Mouse (Mus musculus) bone marrow macrophage, adult 2 months (primary cell): ENCODE measurements around the gene Rnf31. TPM values are rescaled to one million over a fixed set of nuclear protein-coding genes. Genes with fewer than 3 reads are reported as not detected.

Source experiments
- H3K27ac ChIP-seq: 2 replicates; pipeline ENCODE4 v1.5.1; 2012; ENCODE audit warnings: low read depth, low read length; ENCODE audit not compliant: insufficient read depth
- H3K4me1 ChIP-seq: 2 replicates; pipeline ENCODE4 v1.6.1; 2012; ENCODE audit warnings: low read length; ENCODE audit not compliant: control insufficient read depth, insufficient read depth
- H3K4me3 ChIP-seq: 2 replicates; pipeline ENCODE4 v1.5.1; 2012; ENCODE audit warnings: mild to moderate bottlenecking, low read length, moderate library complexity; ENCODE audit not compliant: insufficient read depth
- CTCF ChIP-seq: IDR thresholded peaks from 2 replicates; pipeline ENCODE4 v1.5.1; 2012; ENCODE audit warnings: low read depth, mild to moderate bottlenecking, low read length, moderate library complexity
- POLR2A ChIP-seq: IDR thresholded peaks from 2 replicates; pipeline ENCODE4 v1.6.1; 2012; ENCODE audit warnings: mild to moderate bottlenecking, low read depth, low read length, borderline replicate concordance
- polyA plus RNA-seq: library from polyadenylated mRNA; stranded (reverse); fragments of >200 nt; gene quantifications from 2 replicates; pipeline ENCODE4 v1.2.4, GENCODE M21; 2012; ENCODE audit not compliant: missing spikeins, insufficient read depth, insufficient read length

Gene Rnf31
- polyA plus RNA-seq, 1 experiment, result 38.5 TPM

GRCm38 (mm10) chr14:55598521-55599390 is 7.2 kb downstream of the Rnf31 start:
- TF ChIP-seq CTCF (no peak), POLR2A (no peak)
- H3K4me3 ChIP-seq, result no peak overlapping the region
- H3K4me1 ChIP-seq, result no peaks in the 10 kb centered on the region
- no peak overlapping the region for H3K27ac ChIP-seq

GRCm38 (mm10) chr14:55603271-55603632 is 11.7 kb downstream of the Rnf31 start, which contains the start of gene Irf9:
Irf9 (plus strand) TSS chr14:55603571.
- TF ChIP-seq CTCF (no peak), POLR2A (no peak)
- Histone ChIP-seq H3K4me3 (peak within 1 kb of the TSS; percentile 76), H3K4me1 (peaks cover 6% of the 10 kb centered on the region; the same call in 1 of the 2 replicates), H3K27ac (peak within 1 kb of the TSS; percentile 93)

- TF ChIP-seq POLR2A (peak; percentile 33; the same call in 1 of the 2 replicates), CTCF (peak; percentile 25)
- Histone ChIP-seq H3K4me1 (peaks cover 6% of the 10 kb centered on the region; the same call in 1 of the 2 replicates), H3K4me3 (peak overlapping the region; percentile 76), H3K27ac (peak overlapping the region; percentile 93)
Observed at GRCm38 (mm10) chr14:55603633-55604576, 12.4 kb downstream of the Rnf31 start.

- H3K4me3 ChIP-seq, result peak overlapping the region; percentile 76
- TF ChIP-seq CTCF (no peak), POLR2A (no peak)
- H3K27ac ChIP-seq, result peak overlapping the region; percentile 93
- H3K4me1 ChIP-seq, result peaks cover 6% of the 10 kb centered on the region; the same call in 1 of the 2 replicates
Observed at GRCm38 (mm10) chr14:55604823-55605222, 13.3 kb downstream of the Rnf31 start.

GRCm38 (mm10) chr14:55605743-55606459 is 14.4 kb downstream of the Rnf31 start:
- H3K4me3 ChIP-seq, result no peak overlapping the region
- peaks cover 6% of the 10 kb centered on the region; the same call in 1 of the 2 replicates for H3K4me1 ChIP-seq
- no peak overlapping the region for H3K27ac ChIP-seq
- TF ChIP-seq POLR2A (no peak), CTCF (no peak)

- Histone ChIP-seq H3K4me1 (peaks cover 6% of the 10 kb centered on the region; the same call in 1 of the 2 replicates), H3K27ac (no peak overlapping the region), H3K4me3 (no peak overlapping the region)
- TF ChIP-seq POLR2A (no peak), CTCF (no peak)
Observed at GRCm38 (mm10) chr14:55608339-55608738, 16.8 kb downstream of the Rnf31 start.

GRCm38 (mm10) chr14:55613346-55613745 is 21.8 kb downstream of the Rnf31 start:
- no peak overlapping the region for H3K4me3 ChIP-seq
- no peaks in the 10 kb centered on the region for H3K4me1 ChIP-seq
- H3K27ac ChIP-seq, result no peak overlapping the region
- TF ChIP-seq POLR2A (no peak), CTCF (no peak)

- TF ChIP-seq CTCF (no peak), POLR2A (no peak)
- Histone ChIP-seq H3K27ac (no peak overlapping the region), H3K4me3 (no peak overlapping the region), H3K4me1 (no peaks in the 10 kb centered on the region)
Observed at GRCm38 (mm10) chr14:55614565-55615178, 23.2 kb downstream of the Rnf31 start.

- H3K4me3 ChIP-seq, result no peak overlapping the region
- H3K4me1 ChIP-seq, result no peaks in the 10 kb centered on the region
- TF ChIP-seq CTCF, result no peak
- no peak for TF ChIP-seq POLR2A
- no peak overlapping the region for H3K27ac ChIP-seq
Observed at GRCm38 (mm10) chr14:55615876-55616275, 24.4 kb downstream of the Rnf31 start.

- H3K4me3 ChIP-seq, result no peak overlapping the region
- no peak overlapping the region for H3K27ac ChIP-seq
- no peak for TF ChIP-seq POLR2A
- no peak for TF ChIP-seq CTCF
- H3K4me1 ChIP-seq, result no peaks in the 10 kb centered on the region
Observed at GRCm38 (mm10) chr14:55616844-55617243, 25.3 kb downstream of the Rnf31 start.
